Mouse (Mus musculus) left cerebral cortex, postnatal 4 days (tissue): ENCODE results near the gene Catsperz. TPM values are rescaled to one million over a fixed set of nuclear protein-coding genes. Genes with fewer than 3 reads are reported as not detected.
A peak's percentile ranks its signal among the peaks of the same experiment; 100 is the strongest.

Source experiments
- microRNA-seq: library from miRNA; unstranded; fragments of <30 nt; microRNA quantifications from one replicate; pipeline ENCODE4 v1.2.0, GENCODE M21; 2022
- total RNA-seq, 2 experiments: library from RNA; stranded (reverse); gene quantifications; 2 replicates each; pipeline ENCODE4 v1.2.3; 2021

Gene Catsperz
- total RNA-seq, 2 experiments from 2014 or later = 6.2 to 11.1 TPM

Small RNA genes within 50 kb of the gene (microRNA-seq; reads per million reads assigned to microRNA genes)
- 8.7 reads per million, percentile 23 among the genes with 10 or more reads in this experiment for gene Mir6990

Other genes with a start within 250 kb of the Catsperz start
- gene Rps6ka4, start 84.7 kb downstream of the Catsperz start, total RNA-seq = 10 to 100 TPM; 22.5 to 23.5 TPM
- gene Ccdc88b, start 67.2 kb downstream of the Catsperz start, total RNA-seq = under 1 TPM; 0.82 to 0.91 TPM
- gene Trmt112, start 15.7 kb downstream of the Catsperz start, total RNA-seq = 10 to 100 TPM; 42.5 to 43.0 TPM
- gene Prdx5, start 15.3 kb downstream of the Catsperz start, total RNA-seq = 100 to 1,000 TPM; 203 to 204 TPM
- gene Esrra, start 3.6 kb downstream of the Catsperz start, total RNA-seq = 10 to 100 TPM; 30.4 to 32.7 TPM
- gene Kcnk4, start 9.1 kb upstream of the Catsperz start, total RNA-seq = 10 to 100 TPM; 13.8 to 15.5 TPM
- gene Bad, start 16.5 kb upstream of the Catsperz start, total RNA-seq = 10 to 100 TPM; 46.2 to 47.1 TPM
- 10 to 100 TPM; 56.8 to 63.6 TPM for gene Gpr137, start 17.1 kb upstream of the Catsperz start, total RNA-seq
- gene Ppp1r14b, start 49.6 kb upstream of the Catsperz start, total RNA-seq = 100 to 1,000 TPM; 335 to 369 TPM
- gene Plcb3, start 51.1 kb upstream of the Catsperz start, total RNA-seq = 10 to 100 TPM; 13.7 to 15.1 TPM
- gene Fkbp2, start 55.1 kb upstream of the Catsperz start, total RNA-seq = 10 to 100 TPM; 43.7 to 44.4 TPM
- gene Vegfb, start 62.3 kb upstream of the Catsperz start, total RNA-seq = 10 to 100 TPM; 74.4 to 80.7 TPM
- 10 to 100 TPM; 14.0 to 17.7 TPM for gene Dnajc4, start 67.2 kb upstream of the Catsperz start, total RNA-seq
- gene Nudt22, start 70.7 kb upstream of the Catsperz start, total RNA-seq = 10 to 100 TPM in 1 of 2 experiments, 1 to 10 TPM in 1; 8.9 to 11.5 TPM
- gene Trpt1, start 70.8 kb upstream of the Catsperz start, total RNA-seq = 10 to 100 TPM; 17.6 to 21.4 TPM
- 1 to 10 TPM; 3.2 to 3.4 TPM for gene Fermt3, start 94.1 kb upstream of the Catsperz start, total RNA-seq
- gene Stip1, start 114.6 kb upstream of the Catsperz start, total RNA-seq = 100 to 1,000 TPM; 127 to 130 TPM
- gene Macrod1, start 131.4 kb upstream of the Catsperz start, total RNA-seq = 1 to 10 TPM; 5.5 to 6.3 TPM
- gene Flrt1, start 180.3 kb upstream of the Catsperz start, total RNA-seq = 10 to 100 TPM; 22.4 to 23.5 TPM